Mouse (Mus musculus) gastrocnemius, postnatal 36 days (tissue): Measurements from ENCODE around the gene Fam24b. TPM values are rescaled to one million over a fixed set of nuclear protein-coding genes. Genes with fewer than 3 reads are reported as not detected.

ENCODE experiments used
- DNase-seq, 2 experiments: peaks; one replicate each; pipeline ENCODE4 v3.0.0; 2022
- intact Hi-C: fragments of 180-260 bp; cut with DNase I; formaldehyde crosslinking; loops from one replicate; pipeline ENCODE4 v1.15.1; 2025
- long read RNA-seq, 2 experiments: library from polyadenylated mRNA; stranded (forward); transcript quantifications; one replicate each; pipeline ENCODE4 v2.0.0; 2021
- total RNA-seq, 2 experiments: library from RNA; stranded (reverse); gene quantifications; 2 replicates each; pipeline ENCODE4 v1.2.3; 2021

The Fam24b gene
- not detected for total RNA-seq
- long read RNA-seq, experiment 1, result 0 reads
- long read RNA-seq, experiment 2, result 0 reads

DNA sequence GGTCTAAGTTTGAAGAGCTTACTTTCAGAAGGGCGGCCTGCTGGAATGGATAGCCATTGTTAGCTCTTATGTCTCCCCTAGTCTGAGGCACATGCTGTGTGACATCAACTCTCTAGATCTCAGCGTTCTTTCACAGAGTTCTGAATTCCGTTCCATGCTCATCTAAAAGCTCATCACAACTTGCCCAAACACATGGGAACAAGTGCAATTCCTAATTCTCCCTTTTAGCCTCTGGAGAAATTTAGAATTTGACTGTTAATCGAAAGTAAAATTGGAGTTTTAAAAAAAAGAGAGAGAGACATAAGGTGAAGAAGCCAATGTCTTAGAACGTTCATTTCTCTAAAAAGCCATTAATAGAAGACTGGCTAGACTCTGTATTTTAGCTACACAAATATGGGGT lies at the start of gene Fam24b:
TSS of gene Fam24b (minus strand) at position 101 of the 400 bp plus-strand sequence.
- intact Hi-C loops, result no loop called here

DNA sequence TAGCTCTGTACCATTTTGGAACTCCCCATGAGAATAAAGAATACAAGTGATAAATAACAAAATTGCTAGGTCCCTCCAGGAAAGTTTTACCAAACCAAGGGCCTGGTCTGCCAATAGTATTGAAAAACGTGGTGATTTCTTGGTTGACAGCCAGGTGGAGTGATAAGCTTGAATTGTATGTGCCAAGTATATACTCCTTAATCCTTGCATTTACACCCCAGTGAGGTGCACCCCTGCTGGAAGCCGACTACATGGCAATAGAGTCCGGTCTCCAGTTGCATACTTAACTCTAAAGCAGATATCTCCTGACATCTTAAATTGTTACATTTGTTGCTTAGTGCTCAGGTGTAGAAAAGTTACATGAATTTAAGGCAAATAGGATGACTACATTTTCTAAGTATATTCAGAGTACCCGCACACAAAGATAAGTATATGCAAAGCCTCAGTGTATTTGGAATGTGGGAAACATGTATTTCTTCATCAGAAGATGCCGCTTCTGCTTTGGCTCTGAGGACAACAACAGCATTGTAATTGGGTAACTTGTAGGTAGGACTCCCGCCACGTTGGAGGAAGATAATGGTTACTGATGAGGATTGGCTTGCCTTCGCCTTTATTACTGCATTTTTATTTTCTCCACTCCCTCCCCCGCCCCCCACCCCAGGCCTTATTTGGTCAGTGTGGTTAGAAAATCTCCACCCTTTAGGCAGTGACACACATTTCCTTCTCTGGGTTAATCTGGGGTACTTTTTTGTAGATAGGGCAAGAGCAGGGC lies 42.8 kb upstream of the Fam24b start:
- intact Hi-C loops, result loop anchor here (5.0 kb wide), 1 partner anchor 40 kb away; the partner anchor contains the start of genes Acadsb and Ikzf5
- no peak for DNase-seq

More for the DNA sequence above, at the start of gene Fam24b:
- no peak for DNase-seq

DNA sequence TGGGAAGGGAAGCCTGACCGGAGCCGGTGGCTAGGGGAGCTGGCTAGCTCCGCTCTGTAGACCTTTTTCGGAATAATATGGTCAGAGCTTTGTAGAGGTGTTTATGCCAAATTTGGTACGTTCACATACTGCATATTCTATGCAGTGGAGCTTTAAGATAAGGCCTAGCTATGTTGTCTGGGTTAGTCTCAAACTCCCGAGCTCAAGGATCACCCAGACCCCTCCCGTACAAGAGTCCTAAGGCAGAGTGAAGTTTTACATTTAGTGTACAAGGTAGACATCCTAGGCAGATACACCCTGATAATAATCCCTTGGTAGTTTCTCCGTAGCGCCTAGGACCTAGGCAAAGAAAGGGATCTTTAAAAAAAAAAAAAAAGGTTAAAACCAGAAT lies 42.1 kb upstream of the Fam24b start:
- intact Hi-C loops, result loop anchor here (5.0 kb wide), 1 partner anchor 41 kb away; the partner anchor contains the start of genes Acadsb and Ikzf5
- DNase-seq, result no peak

DNA sequence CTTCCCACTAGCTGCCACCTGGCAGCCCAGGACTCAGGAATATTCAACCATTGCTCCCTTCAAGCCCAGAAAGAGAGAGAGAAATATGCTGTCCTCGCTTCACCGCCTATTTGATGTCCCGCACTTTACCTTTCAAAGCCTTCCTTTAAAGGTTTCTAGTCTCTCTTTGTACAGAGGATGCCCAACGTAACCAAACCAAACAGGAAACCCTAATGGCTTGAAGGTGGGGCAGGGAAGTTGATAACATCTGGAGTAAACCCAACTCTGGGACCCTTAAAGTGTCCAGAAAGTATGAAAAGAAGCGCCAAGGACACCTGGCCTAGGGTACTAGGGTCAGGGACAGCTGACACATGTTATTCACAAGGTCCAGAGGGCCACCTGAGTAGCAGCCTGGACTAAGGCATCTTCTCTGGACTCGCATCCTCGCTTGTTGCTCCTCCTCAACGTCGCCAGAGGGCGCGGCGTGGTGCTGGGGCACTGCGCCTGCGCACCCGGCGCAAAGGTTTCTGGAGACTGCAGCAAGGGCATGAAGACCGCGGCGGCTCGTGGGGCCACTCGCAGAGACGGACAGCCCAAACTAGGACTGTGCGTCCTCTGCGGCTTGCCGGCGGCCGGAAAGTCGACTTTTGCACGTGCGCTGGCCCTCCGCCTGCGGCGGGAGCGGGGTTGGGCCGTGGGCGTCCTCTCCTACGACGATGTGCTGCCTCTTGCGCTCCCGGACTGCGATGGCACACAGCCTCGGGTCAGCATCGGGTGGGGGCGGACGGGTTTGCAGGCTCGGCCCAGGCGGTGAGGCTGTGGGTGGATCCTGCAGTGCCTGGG lies 41.5 kb upstream of the Fam24b start, which contains the start of gene Pstk:
TSS of gene Pstk (plus strand) at position 494 of the 822 bp plus-strand sequence.
- intact Hi-C loops, result loop anchor here (5.0 kb wide), 1 partner anchor 41 kb away; the partner anchor contains the start of genes Acadsb and Ikzf5
- DNase-seq, result peak; percentile 81 to 88

DNA sequence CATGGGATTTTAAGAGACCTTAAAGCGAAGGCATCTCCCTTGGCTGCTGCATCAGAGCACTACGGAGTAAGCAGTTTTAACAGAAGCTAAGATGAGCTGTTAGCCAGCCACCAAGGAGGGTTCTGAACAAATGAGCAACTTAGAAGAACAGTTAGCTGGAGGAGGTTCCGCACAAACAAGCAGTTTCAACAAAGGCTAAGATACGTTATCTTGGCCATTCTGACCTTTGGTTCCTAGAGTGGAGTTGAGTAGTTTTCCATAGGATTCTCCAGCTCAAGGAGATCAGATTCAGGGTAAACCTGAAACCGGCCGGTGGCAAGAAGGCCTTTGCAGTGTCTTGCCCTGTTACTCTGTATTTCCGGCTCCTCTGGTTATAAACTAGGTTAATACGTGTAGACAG lies 34.8 kb upstream of the Fam24b start:
- intact Hi-C loops, result no loop called here
- DNase-seq, result no peak

DNA sequence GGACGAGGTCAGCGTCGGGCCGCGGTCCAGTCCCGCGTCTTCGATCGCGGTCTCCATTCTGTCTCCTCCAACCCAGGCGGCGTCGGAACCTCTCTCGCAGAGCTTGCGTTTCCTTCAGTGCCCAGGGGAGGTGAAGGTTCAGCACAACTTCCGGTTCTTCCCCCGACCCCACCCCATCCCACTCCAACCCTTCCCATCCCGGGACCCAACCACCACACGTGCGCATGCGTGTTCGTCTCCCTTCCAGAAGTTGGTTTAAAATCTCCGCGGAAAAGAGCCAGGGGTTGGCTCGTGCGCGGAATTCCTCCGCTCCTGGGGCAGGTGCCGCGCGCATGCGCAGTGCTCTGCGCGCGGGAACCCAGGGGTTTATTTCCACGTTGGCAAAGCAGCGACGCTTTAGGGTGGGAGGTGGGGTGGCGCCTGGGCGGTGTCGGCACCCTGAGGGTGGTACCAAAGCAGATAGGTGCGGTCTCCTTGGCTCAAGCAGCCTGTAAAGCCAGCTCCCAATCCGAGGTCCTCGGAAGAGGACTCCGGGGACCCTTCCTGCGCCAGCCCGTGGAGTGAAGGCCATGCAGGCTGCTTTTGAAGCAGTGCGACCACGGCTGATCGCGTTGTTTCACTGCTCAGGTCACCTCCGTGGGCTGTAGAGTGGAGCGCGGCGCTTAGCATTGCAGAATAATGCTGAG lies 33.4 kb upstream of the Fam24b start, which contains the start of gene 2310057M21Rik:
TSS of gene 2310057M21Rik (minus strand) at position 145 of the 686 bp plus-strand sequence.
- intact Hi-C loops, result no loop called here

DNA sequence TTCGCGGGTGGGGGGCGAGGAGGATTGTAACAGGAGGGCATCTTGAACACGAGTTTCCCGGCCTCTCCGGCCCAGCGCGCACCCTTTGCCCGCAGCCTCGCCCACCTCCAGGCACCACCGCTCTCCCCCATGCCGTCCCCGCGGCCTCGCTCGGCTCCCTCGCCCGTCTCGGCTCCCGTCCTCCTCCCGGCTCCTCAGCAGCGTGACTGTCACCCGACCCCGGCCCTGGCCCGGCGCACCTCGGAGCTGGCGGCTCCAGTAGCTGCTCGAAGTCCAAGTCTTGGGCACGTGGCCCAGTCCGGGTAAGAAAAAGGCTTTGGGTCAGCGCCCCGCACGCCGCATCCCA lies 32.9 kb upstream of the Fam24b start:
- no peak for DNase-seq
- intact Hi-C loops, result no loop called here

More for the DNA sequence above, 33.4 kb upstream of the Fam24b start, which contains the start of gene 2310057M21Rik:
- DNase-seq, result peak; percentile 85 to 95

DNA sequence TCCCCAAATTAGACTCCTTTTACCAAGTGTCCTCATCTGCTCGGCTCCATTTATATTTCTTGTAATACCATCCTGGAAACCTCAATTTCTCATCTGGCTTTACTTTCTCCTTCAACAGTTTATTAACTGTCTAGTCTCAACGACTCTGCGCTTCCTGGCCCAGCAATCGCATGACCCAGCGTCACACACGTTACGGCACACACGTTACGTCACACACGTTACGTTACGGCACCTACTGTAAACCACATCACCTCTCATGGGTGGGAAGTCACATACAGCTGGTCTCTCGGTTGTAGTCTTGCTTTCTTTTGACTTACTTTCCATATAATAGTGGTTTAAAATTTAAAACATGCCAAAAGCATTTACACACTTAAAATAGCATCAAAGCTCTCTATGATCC lies 26.8 kb upstream of the Fam24b start:
- intact Hi-C loops, result no loop called here

DNA sequence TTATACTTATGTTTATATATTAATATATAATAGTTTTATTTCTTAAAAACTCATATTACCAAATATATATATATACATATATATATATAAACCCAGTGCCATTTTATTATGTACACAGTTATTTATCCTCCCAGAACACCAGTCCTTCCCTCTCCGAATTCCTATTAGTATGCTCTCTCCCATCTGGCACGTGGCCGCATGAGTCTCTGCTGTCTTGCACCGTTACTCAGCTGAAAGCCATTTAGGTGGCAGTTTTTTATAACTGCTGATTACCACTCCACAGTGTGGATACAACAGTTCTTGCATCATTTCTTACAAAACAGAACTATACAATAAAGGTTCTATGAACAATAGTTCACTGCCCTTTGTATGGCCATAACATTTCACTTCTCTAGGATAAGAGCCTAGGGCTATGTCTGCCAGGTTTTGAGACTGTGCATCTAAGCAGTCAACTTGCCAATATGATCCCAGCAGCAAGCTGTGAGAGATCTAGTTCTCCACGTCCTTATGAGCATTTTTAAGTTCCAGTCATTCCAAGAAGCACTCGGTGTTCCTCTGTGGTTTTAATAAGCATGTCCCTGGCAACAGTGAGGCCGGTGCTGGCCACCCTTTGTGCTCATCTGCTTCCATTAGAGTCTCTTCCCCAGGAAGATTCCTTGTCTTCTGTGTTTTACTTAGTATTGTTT lies 16.7 kb upstream of the Fam24b start:
- no peak for DNase-seq
- intact Hi-C loops, result no loop called here

More for the DNA sequence above, 26.8 kb upstream of the Fam24b start:
- no peak for DNase-seq

DNA sequence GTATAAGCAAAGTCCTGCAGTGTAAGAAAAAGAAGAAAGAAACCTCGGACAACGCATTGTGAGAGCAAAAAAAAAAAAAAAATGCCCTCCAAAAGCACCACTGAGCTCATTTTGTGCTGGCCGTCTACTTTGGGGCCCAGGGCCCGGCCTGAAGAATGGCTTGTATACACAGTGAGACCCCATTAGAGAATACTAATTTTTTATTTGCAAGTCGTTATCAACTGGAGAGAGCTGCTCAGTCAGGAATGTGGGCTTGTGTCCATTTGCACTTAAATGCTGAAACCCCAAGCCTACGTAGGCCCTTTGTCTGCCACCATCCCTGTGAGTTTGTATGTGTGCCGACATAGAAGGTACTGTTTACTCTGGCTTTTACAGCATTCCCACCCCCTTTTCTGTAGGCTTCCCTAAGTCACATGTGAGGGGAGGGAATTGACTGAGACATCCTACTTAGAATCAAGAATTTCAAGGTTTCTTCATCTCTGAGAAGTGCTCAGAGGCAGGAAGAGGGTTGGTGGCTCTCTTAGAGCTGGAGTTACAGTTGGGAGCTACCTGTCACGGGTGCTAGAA lies 8.3 kb upstream of the Fam24b start:
- DNase-seq, result no peak
- intact Hi-C loops, result no loop called here

DNA sequence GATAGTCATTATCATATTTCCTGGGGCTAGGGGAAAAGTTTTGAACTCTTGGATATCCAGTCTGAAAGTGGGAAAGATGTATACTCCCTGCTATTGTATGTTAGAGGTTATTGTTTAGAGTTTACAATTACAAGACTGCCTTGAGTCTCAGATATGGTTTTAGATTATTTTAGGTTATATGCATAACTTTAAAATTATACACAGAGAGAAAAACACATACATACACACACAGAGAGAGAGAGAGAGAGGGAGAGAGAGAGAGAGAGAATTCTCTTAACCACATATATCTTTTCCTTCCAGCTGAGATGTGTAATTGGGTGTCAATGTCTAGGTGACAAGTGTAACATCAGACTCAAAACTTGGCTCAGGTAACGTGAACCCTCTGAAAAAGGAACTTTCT lies 4.2 kb upstream of the Fam24b start, which contains the start of gene Fam24a:
TSS of gene Fam24a (plus strand) at position 301 of the 400 bp plus-strand sequence.
- intact Hi-C loops, result no loop called here
- no peak for DNase-seq

DNA sequence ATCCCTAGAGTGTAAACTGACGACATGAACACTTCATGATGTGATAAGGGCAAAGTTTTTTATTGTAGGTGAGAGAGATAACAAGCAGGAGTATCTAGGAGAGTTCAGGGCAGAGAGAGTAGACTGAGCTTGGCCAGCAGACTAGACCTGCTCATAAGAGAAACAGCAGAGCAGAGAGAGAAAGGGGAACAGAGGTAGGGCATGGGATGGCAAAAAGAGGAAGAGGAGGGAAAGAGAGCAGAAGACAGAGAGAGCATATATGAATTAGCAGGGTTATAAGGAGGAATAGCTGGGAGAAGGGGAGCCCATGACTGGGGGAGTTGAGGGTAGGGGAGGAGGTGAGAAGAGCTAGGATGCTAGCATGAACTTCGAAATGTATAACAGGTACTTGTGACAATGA lies 2.4 kb upstream of the Fam24b start:
- no peak for DNase-seq
- intact Hi-C loops, result no loop called here

DNA sequence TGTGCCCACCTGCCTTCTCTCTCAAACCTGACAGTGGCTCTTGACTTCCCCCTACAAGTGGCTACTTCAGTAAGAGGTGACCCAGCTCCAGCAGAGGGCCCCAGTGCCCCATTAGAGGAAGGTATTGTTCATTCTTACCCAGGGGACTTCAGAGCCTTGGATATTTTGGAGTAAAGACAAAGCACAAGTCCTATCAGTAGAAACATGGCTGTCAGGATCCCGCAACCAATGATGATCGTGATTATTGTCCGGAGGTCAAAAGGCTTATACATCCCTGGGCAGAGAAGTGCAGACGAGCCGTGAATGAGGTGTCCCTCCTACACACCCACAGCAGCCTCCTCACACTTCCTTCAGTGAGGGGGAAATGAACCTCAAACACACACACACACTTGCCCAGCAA lies 2.3 kb downstream of the Fam24b start:
- no peak for DNase-seq
- intact Hi-C loops, result no loop called here

DNA sequence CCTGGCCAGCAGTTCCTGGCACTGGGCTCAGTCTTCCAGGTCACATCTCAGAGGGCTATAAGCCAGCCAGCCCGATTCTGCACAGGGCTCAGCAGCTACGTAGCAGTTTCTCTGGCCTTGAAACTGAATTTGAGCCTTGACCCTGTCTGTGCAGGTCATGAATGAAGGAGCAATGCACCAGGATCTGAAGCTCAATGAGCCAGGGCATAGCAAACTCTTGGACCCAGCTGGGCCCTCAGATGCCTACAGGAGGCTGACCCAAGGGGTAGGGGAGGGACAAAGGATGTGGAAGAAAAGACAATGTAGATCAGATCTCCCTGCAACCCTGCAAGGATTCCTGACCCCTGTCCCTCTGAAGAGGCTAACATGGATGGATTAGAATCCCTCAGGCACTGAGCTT lies 7.1 kb downstream of the Fam24b start, which contains the start of gene Cuzd1:
TSS of gene Cuzd1 (minus strand) at position 101 of the 400 bp plus-strand sequence.
- intact Hi-C loops, result no loop called here
- DNase-seq, result no peak

DNA sequence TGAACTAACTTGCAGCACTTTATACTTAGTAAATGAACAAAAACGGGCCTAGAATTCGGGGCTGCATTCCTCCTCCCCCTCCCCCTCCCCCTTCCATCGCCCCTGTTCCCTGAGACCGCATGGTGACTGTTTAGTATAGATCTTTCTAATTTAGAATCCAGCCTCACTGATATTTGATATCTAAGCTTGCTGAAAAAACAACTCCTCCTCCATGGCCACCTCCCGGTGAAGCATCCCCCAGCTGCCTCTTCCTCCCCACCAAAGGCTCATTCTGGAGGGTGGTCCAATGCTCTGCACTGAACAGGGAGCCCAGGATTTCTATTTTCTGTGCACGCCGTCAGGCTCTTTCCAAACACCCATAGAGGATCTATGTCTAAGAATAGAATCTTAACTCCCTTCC lies 11.0 kb downstream of the Fam24b start:
- intact Hi-C loops, result no loop called here
- no peak for DNase-seq

DNA sequence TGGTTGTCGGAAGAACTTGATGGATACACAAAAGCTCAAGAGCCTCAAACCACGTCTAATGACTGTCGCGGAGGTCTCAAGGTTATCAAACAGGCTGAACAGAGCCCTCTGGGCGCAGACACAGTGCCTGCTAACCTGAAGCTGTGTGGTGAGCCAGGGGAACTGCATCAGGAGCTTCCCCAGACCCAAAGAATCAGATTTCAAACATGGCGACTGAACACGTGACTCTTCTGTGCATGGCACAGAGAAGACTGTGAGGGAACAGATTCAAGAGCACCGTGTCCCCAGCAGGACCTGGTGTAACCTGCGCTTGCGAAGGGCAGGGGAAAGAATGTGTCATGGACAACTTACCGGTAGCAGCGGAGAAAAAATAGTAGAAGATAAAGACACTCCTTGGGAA lies 11.7 kb downstream of the Fam24b start:
- DNase-seq, result no peak
- intact Hi-C loops, result no loop called here

DNA sequence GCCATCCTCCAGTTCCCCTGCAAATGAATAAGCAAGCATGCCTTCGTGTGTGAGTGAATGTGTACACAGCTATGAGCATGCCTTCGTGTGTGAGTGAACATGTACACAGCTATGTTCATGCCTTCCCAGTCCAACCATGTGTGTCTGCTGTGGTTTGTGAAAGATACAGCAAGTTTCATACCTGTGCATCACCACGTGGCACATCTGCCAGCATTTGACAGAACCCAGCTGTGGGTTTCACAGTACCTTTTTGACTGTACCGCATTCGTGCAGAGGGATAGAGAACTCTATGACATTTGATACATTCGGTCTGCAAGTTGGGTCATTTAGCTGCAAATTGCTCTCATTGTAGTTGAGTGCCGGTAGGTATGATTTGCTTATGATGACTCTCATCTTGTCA lies 14.8 kb downstream of the Fam24b start:
- DNase-seq, result no peak
- intact Hi-C loops, result no loop called here

DNA sequence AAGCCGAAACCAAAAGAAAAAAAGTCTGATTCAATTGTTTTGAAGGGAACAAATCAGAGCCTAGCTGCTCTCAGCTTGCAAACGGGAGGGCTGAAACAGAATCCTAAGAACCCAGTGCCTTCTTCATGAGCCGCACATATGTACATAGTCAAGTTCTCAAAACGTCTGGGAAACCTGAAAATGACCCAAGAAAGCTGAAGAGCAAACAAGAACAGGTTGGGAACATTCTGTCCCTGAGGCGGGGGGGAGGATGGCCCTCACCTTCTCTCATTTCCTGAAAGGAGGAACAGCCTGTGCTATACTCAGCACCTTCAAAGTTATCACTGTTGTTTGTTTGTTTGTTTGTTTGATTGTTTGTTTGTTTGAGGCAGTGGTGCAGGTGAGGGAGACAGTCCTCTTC lies 22.6 kb downstream of the Fam24b start:
- DNase-seq, result no peak
- intact Hi-C loops, result no loop called here

DNA sequence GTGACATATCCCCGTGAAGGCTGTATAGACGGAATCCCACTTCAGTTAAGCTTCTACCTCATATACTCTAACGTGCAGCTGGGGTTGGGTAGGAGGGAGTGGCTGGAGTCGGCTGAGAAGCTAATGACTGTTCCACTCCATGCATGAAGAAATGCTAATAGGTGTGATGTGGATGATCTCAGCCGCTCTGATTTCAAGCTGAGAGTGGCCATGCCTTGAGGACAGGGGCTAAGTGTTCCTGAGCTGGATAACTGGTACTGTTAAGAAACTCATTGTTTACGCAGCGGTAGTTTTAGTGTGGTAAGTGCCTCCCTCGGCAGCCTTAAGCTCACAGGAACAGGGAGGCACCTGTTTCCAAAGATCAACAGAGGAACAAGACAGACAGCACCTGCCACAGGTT lies 26.0 kb downstream of the Fam24b start:
- intact Hi-C loops, result no loop called here
- no peak for DNase-seq

DNA sequence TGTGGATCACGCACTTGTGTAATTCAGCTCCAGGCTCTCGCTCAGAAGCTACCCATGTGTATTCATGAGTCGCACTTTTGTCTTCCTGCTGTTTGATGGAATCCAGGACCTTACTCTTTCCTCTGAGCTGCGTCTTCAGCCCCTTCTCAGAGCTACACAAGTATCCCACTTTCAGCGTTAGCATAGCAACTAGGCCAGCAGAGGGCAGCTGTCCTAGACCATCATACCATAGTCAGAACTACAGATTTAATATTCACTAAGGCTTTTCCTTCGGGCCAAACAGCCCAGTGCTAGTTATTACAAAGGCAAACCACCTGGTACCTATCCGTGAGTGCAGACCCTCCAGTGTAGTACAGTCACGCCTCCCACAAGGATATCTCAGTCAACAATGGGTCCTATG lies 32.2 kb downstream of the Fam24b start:
- intact Hi-C loops, result no loop called here
- DNase-seq, result no peak
